Mouse (Mus musculus): ENCODE results near the gene Gfer.
"Not testable (repeated sequence)": the region's sequence is repeated elsewhere in the genome, so short reads cannot be mapped to it uniquely, and the experiment has no call there.

Gfer gene

GRCm38 (mm10) chr17:24722220-24722924 lies 26.4 kb upstream of the Gfer start:
- DNase-seq: no peak

DNA sequence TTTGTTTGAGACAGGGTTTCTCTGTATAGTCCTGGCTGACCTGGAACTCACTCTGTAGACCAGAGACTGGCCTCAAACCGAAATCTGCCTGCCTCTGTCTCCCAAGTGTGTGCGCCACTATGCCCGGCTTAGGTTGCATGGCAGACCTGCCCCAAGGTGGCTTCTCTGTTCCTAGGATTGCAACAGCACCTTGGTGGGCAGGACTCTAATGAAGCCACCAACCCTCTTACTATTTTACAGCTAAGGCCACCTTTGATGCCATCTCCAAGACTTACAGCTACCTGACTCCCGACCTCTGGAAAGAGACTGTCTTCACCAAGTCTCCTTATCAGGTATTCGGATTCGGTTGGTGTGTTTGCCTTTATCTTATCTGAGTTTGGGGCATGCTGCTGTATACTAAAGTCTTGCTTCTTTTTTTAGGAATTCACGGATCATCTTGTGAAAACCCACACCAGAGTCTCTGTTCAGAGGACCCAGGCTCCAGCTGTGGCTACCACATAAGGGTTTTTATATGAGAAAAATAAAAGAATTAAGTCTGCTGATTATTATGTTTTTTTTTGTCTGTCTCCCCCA lies 25.5 kb upstream of the Gfer start:
- DNase-seq: not testable (repeated sequence)

GRCm38 (mm10) chr17:24720616-24721015 lies 24.7 kb upstream of the Gfer start:
- DNase-seq: not testable (repeated sequence)

GRCm38 (mm10) chr17:24719494-24720222 lies 23.7 kb upstream of the Gfer start:
- peak; percentile 96 for DNase-seq

- DNase-seq: not testable (repeated sequence)
Measured at GRCm38 (mm10) chr17:24718938-24719337, 23.0 kb upstream of the Gfer start.

DNA sequence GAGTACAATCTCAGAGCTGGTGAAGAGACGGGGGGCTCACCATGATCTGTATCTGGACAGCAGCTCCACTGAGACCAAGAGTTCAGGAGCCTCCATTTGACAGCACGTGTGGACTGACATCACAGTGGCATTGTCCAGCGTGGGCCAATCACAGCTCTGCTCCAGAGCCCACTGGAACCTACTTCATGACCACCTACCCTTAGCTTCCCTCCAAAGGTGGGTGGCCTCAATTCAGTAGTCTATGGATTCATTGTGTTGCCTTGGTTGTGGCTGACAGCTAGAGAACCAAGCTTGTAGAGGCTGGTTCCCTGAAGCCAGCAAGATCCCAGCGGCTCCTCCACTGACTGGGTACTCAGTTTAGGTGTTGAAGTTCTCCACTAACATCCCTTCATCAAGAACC lies 22.0 kb upstream of the Gfer start, which contains the start of the genes Rnf151 and Rps2:
Gene Rnf151, minus strand, starts transcription at position 121 of the 400 bp plus-strand sequence.
Gene Rps2, plus strand, starts transcription at position 174 of the 400 bp plus-strand sequence.
- DNase-seq: no peak

DNA sequence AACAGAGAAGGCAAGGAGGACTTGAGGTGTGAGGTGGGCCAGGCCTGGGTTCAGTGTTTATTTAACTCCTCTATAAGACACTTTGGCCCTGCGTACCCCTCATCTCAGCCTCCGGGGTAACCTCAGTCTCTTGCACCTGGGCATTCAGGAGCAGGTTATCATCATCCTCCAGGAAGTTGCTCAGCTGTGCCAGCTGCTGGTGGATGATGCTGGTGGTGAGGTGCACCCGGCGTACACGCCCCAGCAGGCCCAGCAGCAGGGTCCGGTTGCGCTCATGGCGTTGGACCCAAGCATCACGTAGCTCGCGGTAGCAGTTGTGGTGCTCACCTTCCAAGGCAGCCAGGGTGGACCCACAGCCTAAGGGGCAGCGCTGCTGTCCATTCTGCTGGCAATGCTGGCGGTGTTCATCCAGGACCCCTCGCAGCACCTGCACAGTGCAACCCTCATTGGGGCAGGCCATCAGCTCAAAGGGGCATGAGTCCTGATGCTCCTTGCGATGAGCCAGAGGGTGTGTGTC lies 20.3 kb upstream of the Gfer start:
- DNase-seq: no peak

DNA sequence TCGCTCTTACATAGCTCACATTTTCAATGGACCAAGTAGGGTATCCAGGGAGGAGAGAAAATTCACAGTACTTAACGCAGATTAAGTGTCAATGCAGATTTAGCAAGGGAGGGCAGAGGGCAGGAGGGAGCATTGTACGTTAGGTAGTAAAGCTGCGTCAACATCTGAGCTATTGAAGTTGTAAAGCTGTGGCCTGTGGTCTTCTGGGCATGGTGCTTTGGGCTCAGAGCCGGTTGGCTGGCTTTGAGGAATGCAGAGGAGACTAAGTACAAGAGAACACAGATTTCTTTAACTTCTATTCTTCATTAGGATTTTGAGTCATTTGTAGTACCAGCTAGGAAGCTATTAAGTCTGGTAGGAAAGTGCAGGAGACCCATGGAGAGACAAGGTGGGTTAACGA lies 19.6 kb upstream of the Gfer start:
- DNase-seq: no peak

- no peak for DNase-seq
Measured at GRCm38 (mm10) chr17:24708646-24709045, 12.7 kb upstream of the Gfer start.

- DNase-seq: no peak
Measured at GRCm38 (mm10) chr17:24707801-24708425, 12.0 kb upstream of the Gfer start.

GRCm38 (mm10) chr17:24706982-24707800 lies 11.2 kb upstream of the Gfer start, which contains the start of gene Tbl3:
TSS of gene Tbl3 (minus strand) at chr17:24707660.
- peak; percentile 91 for DNase-seq

- DNase-seq: no peak
Measured at GRCm38 (mm10) chr17:24705821-24706220, 9.9 kb upstream of the Gfer start.

- no peak for DNase-seq
Measured at GRCm38 (mm10) chr17:24701251-24701650, 5.3 kb upstream of the Gfer start.

GRCm38 (mm10) chr17:24699473-24699872 lies 3.5 kb upstream of the Gfer start:
- DNase-seq: no peak

GRCm38 (mm10) chr17:24698715-24699114 lies 2.8 kb upstream of the Gfer start:
- no peak for DNase-seq

DNA sequence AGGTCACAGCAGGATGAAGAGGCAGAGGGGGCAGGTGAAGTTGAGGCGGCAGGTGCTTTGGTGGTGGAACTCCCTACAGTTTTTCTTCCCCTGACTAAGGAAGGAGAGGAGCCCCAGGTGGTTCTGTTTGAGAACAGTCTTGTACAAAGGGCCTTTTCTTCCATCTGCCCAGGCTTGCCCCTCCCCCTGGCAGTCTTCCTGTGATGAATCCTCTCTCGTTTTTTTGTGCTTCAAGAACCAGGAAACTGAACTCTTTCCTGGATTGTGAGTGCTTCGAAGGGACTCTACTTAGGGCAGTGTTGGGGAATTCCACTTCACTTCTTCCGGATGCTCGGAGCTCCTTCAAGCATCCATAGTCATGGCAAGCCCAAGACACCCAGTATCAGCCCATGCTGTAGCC lies 2.0 kb upstream of the Gfer start:
- no peak for DNase-seq

GRCm38 (mm10) chr17:24695326-24696010 lies 488 bp downstream of the Gfer start:
- no peak for DNase-seq

GRCm38 (mm10) chr17:24692385-24692784 lies 3.6 kb downstream of the Gfer start:
- no peak for DNase-seq

DNA sequence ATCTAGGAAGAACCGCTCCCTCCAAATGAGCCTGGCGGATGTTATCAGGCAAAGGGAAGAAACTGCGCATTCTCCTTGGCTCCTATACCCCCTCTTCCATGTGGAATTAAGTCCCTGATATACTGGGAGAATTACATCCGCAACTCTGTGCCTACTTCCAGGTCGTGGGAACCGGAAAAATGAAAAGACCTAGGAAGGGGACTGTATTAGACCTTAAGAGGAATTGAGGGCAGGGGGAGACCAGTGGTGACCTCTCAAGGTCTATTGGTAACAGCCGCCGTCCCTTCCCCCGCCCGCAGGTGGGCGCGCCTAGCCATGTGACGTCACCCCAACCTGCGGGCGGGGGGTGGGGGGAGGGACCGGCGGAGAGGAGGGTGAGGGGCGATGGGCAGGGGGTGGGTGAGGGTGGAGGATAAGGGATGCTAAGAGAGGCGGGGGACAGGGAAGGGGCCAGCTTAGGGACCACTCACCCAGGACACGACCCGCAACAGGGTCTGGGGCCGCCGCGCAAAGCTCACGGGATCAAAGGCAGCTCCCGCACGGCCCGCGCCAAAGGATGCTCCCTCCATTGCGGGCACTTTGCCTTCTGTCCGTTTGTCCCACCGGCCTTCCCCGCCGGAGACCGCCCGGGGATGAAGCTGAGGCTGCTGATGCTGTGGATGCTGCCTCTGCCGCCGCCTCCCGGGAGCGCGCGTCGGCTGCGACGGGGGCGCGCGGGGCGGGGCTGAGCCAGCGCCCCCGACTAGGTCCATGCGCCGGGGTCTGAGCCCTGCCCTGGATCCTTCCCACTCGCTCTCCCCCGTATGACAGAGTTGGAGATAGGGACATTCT lies 6.5 kb downstream of the Gfer start, which contains the start of gene Syngr3:
Gene Syngr3, minus strand, starts transcription at position 705 of the 831 bp plus-strand sequence.
- peak; percentile 60 for DNase-seq

GRCm38 (mm10) chr17:24687599-24687998 lies 8.4 kb downstream of the Gfer start:
- DNase-seq: no peak
